Mouse (Mus musculus) heart, postnatal 10 days (tissue): ENCODE results near the gene Tbck. TPM values are rescaled to one million over a fixed set of nuclear protein-coding genes. Genes with fewer than 3 reads are reported as not detected.

ENCODE experiments used
- DNase-seq, 2 experiments: peaks; one replicate each; pipeline ENCODE4 v3.0.0; 2021
- intact Hi-C: fragments of 180-260 bp; cut with DNase I; formaldehyde crosslinking; loops from one replicate; pipeline ENCODE4 v1.15.1; 2025
- total RNA-seq, 2 experiments: library from RNA; stranded (reverse); gene quantifications; 2 replicates each; pipeline ENCODE4 v1.2.3; 2021

The Tbck gene
- total RNA-seq, 2 experiments from 2014 or later: 16.0 to 16.5 TPM

DNA sequence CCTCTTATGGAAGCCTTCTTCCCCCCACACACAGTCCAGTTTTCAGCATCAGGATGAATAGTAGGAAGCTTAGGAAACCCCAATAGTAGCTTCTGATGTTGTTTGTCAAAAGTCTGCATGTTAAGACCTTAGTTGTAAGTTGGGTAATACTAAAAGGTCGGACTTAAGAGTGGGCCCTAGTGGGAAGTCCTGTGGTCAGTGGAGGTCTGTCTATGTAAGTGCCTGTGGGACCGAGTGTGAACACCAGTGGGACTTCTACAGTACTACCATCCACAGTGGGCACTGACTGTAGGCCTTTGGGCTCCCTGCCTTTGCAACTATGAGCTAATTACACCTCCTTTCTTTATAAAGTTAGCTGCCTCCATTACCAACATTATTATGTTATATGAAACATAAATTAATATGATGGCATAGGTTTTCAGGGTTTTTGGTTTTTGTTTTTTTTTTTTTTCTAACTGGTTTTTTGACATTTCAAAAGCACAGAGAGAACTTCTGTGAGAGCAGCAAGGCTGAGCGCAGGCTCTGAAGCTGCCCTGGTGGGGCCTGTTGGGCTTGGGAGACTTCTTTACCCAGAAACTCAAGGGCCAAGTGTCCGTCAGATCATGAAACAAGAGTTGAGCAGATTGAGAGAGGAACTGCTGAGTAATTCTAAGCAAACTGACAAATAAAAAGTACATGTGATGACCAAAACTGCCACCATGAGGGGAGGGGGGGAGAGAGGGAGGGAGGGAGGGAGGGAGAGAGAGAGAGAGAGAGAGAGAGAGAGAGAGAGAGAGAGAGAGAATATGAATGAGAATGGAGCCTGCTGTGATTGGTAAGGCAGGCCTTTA, 131.8 kb downstream of the Tbck start:
- intact Hi-C loops: no loop called here
- no peak for DNase-seq

DNA sequence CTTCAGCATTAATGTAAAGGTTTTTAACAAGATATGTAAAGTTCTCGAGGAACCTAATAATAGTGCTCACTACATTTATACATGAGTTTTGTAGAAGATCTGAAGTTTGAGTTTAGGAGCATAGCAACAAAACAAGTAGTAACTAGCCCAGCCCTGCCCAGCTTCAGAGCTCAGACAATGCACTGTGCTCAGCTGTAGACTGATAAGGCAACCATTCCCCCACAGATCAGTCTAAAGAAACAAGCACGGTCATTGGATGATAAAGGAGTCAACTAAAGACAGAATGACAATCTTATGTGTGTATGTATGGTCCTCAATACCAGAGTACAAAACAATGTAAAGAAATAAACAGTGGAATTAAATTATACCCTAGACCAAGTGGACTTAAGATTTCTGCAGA, 135.5 kb downstream of the Tbck start:
- intact Hi-C loops: no loop called here
- no peak for DNase-seq

DNA sequence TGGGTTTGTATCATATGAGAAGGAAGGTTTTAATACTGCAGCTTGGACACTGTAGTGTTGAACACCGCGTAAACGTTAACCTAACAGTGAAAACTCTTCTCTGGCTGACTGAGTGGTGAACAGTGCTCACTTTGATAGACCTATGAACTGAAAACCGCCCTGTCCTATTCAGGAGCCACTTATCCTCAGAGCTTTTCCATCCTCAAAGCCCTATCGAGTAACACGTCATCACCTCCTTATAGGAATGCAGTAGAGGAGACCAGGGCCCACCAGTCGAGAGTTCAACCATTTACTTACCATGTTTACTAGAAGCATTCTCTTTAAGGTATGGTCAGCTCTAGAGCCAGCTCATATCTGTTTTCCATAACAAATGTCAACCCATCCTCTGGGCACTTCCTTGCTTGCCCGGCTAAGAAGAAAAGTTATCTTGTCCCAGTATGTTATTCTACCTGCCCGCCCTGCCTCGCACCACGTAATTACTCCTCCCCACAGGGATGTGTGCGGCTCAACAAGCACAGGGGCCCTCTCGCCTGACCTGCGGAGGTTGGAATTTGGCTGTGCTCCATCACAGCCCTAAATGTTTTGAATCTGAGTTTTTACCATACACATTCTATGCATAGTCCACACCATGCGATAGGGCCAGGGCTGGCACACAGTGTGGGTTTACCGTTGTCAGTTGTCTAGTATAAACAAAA, 147.4 kb downstream of the Tbck start:
- intact Hi-C loops: no loop called here
- no peak for DNase-seq

DNA sequence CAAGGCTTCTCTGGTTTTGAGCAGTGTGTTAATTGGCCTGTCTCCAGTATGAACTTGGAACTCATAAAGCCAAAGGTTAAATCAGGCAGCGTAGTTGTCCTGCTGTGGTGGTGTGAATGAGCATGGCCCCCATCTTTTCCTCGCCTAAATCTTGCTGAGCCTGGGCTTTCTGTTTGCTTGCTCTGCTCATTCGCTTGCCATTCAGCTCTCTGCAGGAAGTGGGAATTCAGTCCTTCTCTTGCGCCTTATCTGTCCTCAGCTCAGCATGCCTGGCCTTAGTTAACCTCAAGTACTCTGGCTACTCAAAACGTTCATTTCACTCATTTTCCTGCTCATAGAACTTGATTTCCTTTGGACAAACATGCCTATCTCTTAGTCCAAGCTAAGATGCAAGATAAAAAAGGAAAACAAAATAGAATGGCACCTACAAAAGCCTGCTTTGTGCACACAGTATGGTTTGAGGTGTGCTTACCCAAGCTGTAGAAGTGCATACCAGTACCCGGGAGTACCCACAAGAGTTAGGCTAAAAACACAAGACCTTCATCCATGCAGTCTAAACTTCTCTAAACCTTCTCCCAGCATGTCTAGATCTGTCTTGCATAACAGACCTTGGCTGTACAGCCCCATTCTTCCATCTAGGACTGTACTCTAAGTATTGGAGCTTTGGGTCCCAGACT, 151.3 kb downstream of the Tbck start:
- intact Hi-C loops: no loop called here
- no peak for DNase-seq

DNA sequence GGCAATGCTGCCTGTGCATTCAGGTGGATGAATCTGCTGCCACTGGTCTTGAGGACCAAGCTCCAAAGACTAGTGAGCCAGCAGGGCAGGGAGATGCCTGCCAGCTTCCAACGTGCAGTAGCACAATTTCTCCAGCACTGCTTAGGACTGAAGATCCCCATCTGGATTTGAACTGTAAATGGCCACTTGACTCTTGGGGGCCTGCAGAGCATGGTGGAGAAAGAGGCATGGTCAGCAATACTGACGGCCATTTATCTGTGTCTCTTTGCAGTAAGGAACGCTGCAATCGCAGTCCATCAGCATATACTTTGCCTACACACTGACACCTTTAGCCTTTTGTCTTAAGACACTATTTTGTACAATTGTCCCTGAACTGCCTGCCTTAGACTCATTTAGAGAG, 153.2 kb downstream of the Tbck start:
- intact Hi-C loops: no loop called here
- no peak for DNase-seq

DNA sequence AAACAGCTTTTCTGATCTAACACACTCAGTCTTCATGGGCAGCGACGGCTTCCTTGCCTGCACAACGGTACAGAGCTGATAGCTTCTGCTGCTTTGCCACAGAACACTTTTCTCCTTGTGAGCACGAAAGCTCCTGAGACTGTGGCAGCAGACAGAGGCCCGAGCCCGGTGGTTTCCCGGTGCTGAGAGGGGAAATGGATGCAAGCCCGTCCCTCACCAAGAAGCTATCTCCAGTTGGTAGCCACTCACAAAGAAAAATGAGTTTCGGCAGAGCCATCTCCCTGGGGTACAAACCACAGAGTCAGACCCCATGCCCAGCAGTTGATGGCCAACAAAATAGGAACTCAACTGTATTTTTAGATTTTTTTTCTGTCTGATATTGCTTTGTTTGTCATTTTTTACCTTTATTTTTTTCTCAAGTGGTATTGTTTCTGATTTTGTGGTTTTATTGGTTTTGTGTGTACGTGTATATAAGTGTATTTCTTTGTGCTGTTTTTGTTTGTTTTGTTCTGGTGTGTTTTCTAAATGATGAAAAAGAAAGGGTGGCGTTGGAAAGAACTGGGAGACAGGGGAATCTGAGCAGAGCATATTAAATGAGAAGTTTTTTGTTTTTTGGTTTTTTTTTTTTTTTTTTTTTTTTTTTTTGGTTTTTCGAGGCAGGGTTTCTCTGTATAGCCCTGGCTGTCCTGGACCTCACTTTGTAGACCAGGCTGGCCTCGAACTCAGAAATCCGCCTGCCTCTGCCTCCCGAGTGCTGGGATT, 154.9 kb downstream of the Tbck start:
- intact Hi-C loops: no loop called here
- DNase-seq: no peak

DNA sequence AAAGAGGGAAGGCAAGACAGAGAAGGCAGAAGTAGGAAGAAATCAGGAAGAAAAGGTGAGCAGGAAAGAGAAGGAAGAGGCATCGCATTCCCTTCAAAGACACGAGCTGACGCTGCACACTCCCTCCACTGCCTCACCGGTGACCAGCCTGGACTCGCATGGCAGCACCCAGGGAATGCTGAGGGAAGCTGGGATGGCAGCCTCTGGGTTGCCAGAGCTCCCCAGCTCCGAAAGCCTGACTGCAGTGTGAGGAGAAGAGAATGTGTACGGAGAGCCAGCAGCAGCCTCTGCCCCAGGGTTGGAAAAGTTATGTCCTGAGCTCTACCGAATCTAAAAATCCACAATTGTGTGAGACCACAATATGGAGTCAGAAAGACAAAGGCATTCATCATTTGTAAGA, 155.6 kb downstream of the Tbck start:
- intact Hi-C loops: no loop called here
- no peak for DNase-seq

DNA sequence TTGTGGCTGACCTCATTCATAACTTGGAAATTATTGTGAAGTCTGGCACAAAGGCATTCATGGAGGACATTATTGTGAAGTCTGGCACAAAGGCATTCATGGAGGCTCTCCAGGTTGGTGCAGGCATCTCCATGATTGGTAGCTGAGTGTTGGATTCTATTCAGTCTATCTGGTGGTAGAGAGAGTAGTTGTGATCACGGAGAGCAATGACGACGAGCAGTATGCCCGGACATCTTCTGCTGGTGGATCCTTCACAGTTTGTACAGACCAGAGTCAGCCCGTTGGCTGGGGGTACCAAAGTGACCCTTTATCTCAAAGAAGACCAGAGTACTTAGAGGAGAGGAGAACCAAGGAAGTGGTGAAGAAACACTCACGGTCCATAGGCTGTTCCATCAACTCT, 158.7 kb downstream of the Tbck start:
- intact Hi-C loops: no loop called here
- DNase-seq: no peak

DNA sequence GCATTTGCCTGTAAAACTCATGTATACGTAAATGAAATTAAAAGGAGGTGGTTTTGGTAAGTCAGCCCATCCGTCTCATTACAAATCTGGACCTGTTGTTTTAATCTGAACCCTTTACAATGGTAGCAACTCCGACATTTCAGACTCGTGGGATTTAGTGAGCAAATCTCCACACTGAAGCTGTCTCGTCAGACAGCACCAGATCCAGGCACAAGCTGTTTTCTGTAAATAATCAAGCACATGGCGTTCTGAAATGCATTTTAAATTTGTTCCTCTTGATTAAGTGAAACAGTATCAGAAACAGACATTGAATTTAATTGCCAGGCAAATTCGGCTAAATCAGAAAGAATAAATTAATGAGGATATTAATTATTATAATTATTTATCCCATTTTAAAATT, 165.7 kb downstream of the Tbck start:
- intact Hi-C loops: no loop called here
- no peak for DNase-seq

DNA sequence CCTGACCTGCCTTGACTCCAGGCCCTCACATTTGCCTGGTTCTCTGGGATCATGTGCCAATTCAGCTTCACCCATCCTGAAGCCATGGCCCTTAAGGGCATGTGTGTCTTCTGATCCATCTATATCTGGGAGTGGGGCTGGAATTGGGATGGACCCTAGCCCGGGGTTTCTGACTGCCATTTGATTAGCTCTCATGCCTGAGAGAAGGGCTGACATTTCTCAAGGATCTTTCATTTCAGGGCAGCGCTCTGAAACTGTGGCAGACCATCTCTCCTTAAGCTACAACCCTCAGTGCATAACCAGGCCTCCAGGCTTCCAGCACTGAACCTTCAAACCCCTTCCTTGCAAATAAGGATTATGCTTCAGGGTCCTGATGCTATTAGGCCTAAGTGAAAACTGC, 166.5 kb downstream of the Tbck start:
- intact Hi-C loops: no loop called here
- DNase-seq: no peak

DNA sequence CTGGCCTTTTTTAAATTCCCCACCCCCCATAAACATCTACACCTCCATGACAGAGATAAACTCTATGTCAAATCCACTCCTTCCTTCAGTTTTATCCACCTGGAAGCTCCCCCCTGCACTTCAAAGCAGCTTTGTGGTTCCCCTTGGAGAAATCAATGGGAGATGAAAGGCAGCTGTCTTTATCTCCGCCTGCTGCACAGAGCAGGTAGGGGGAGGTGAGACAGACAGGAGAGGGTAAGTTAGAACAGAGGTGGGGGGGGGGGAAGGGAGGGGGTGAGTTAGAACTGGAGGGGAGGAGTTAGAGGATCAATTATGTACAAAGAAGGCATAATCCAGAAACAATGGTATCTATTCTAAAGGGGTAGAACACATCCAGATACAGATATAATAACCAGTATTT, 167.5 kb downstream of the Tbck start:
- intact Hi-C loops: no loop called here
- no peak for DNase-seq

DNA sequence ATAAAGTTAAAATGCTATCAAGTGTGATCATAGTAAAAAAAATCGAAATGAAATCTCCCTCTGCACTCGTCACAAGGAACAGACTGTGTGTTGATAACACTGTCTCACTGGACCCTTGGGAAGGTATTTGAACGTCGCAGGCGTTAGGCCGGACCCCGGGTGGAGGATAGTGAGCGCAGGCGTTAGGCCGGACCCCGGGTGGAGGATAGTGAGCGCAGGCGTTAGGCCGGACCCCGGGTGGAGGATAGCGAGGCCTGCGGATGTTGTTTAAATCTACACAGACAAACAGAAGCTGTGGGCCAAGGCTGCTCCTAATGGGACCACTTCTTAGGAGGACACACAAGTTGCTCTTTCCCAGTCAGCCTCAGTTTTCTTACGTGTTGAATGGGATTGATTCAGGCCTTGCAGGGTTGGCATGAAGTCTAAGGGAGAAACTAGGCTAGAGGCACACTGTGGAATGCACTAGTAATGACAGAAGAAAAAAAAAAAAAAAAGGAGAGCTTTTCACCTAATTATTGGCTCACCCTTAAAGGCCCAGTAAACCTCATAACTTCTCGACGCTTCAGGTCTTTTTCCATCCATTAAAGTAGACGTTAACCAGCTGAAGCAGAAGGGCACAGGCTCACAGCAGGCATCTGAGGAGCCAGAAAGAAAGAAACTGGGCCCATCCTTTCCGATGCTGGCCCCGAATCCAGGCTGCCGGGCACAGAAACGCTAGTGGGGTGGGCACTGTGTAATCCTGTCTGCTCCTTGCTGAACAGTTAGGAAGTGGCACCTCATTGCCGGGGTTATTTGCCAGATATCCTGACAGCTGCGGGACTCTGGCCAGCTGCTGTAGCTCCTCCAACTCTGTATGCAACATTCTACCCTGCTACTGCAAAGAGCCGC, 168.1 kb downstream of the Tbck start:
- intact Hi-C loops: no loop called here
- no peak for DNase-seq

DNA sequence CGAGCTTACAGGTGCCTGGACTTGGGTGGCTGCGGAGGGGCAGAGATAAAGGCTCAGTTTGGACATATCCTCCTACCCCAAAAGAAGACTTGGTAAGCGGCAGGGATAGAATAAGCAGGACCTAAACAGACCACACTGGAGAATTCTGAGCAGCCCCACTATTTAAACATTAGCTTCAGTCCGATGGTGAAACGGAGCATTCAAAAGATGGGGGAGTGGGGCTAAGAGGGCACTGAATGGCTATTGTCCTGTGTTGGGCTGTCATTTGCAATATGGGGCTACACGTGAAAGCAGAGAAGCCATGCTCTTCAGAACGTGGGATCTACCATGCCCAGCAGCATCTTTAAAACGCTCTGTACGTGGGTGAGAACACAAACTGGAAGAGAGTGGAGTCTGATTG, 170.3 kb downstream of the Tbck start:
- DNase-seq: no peak
- intact Hi-C loops: no loop called here

DNA sequence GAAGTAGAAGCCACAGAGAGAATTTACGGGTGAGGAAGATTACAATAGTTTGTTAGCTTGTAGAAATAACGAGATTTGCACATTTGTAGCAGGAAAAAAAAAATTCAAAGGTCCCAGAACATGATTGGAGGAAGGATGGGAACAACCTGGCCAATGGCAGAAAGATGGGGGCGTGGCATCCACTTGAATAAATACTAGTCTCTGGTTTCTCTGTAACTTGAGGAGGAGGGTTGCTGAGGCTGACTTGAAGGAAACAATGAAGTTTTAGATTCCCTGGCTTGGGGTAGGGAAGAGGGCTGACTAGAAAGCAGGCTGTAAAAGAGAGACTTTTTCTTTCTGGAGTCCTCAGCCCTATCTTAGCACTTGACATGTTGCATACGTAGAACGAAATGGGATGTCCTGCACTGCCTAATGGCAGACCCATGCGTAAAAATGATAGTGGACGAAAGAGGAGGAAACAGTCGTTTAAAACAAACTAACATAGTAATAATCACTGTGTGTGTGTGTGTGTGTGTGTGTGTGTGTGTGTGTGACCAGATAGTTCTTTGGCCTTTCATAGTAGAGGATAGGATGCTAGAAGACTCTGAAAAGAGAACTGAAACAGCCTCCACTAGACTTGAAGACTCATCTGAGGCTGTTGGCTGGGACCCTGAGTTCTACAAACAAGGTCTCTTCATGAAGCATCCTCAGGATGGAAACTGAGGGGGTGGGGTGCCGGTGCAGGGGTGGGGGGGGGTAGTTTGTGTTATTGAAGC, 171.7 kb downstream of the Tbck start:
- DNase-seq: no peak
- intact Hi-C loops: no loop called here

DNA sequence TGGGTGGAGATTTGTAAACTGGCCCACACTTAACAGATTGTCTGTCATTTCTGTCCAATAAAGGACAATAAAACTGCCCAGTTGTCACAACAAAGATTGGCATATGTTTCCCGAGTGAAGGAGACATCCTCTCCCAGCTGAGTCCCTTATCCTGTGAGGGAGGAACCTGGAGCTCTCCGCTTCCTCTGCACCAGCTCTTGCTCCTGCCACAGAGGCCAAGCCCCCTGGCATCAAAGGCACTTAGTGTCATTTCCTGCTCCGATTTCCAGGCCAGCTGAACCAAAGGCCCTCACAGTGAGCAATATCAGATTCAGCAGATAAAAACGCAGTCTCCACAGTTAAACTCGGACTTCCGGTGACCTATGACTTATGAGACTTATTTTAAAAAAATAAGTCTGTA, 172.7 kb downstream of the Tbck start:
- intact Hi-C loops: no loop called here
- no peak for DNase-seq

DNA sequence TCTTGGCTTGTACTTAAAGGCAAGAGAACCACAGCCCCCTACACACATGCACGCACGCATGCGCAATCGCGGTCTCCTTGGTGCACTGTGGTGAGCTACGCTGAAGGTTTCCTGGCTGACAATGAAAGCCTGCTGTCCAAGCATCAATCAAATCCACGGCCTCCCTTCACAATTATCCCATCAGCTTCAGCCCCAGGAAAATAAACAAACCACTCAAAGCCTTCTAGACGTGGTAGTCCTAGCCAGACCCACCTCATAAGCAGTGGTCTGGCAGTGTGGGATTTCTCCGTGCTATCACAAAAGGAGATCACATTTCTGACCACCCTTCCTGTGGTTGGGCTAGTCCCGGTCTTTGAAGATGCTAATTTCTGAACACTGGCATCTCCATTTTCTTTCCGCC, 174.9 kb downstream of the Tbck start:
- intact Hi-C loops: no loop called here
- DNase-seq: no peak

DNA sequence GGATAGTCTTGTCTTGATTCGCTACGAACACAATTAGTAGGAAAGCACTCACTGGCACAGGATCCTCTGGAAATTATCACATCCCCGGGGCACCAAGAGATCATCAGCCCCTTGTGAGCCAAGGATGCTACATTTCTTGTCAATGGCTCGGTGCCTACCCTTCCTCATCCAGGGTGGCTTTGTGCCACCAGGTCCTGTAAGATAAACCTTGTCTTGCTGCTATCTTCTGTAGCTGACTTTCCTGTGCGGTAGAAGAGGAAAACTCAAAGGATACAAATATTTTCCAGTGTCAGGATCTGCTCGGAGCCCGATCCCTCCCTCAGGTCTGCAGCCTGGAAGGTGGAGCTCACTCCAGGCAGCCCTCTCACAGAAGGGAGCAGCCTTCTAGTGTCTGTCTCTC, 175.6 kb downstream of the Tbck start:
- no peak for DNase-seq
- intact Hi-C loops: no loop called here

DNA sequence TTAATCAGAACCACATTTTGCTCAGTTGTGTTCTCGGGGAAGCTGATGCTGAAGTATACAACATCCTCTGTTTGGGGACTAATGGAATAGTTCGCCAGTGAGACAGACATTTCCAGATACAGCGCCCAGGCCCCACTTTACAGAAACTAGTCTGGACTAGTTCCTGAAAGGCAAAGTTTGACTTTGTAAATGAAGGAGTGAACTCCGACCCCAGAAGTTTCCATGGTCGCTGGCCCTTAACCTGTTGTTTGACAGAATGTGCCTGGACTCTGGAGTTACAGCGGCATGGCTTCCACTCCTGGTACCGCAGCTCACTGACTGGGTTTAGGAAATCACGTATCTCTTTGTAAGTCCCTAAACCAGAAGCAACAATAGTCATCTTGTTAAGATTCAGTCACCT, 176.9 kb downstream of the Tbck start:
- DNase-seq: no peak
- intact Hi-C loops: no loop called here

DNA sequence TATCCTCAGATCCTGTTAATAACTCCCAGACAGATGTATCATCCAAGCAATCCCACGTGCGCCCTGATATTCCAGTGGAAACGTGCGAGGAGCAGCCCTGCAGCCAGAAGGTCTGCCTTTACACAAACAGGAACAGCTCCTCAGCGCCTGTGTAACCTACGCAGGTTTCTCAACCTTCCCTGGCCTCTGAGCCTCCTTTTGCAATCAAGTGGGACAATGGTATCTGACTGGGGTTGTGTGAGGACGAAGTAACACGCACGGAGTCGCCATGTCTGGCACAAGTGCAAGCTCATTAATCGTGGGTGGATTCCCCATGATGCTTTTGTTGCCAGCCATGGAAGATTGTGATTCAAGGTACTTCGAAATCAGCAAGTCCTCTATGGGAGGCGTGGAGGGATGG, 179.9 kb downstream of the Tbck start:
- no peak for DNase-seq
- intact Hi-C loops: no loop called here
